Mouse (Mus musculus) T-cell, adult 2 months (primary cell): ENCODE data around the gene Lima1.
"Not testable (repeated sequence)": the region's sequence is repeated elsewhere in the genome, so short reads cannot be mapped to it uniquely, and the experiment has no call there.

Experiments
- DNase-seq: peaks from one replicate; pipeline ENCODE4 v3.0.0; 2022; ENCODE audit warnings: low spot score

The Lima1 gene

DNA sequence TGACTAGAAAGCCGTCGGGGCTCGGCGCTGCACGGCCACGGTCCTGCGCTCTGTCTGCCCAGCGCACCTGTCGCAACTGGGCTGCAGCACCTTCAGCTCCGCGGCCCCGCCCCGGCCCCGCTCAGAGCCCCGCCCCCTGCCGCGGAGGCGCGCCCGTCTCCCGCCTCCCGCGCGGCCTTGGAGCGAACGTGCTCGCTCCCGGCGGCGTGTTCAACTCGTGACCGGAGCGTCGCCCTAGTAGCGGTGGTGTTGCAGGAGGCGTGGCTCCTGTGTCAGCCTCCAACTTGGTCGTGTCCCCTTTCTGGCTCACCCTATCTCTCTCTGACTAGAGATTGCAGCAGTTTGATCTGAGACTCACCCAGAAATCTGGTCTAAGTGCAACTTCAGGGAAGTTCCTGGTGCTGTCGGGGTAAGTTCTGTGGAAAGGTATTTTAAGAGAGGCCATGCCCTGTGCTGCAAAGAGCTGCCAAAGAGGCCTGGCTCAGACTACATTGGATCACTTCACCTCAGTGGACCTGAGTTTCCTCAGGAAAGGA is at the start of gene Lima1:
Gene Lima1, minus strand, starts transcription at position 123 of the 536 bp plus-strand sequence.
- DNase-seq: peak; percentile 84

DNA sequence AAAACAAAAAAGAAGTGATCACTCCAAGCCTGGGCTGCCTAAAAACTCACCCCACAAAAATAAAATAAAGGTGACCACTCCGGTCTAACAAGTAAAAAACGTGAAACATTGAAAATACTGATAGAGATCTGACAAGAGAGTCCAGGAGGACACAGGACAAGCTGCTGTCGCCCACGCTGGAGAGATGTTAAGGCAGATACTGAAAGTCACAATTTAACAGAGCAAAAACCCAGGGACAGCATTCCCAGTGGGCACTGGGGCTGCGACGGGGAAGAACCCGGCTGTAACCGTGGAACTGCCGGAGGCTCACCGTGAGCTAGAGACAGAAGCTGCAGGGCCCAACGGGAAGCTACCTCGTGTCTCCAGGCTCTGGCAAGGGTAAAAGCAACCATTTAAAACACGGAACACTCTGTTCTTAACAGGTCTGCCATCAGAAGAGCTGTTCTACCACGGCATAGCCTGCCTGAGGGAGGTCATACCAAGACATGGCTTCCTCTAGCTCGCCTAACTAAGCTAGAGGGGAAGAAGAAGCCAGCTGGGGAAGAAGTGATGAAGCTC is 44.4 kb upstream of the Lima1 start:
- DNase-seq: no peak

DNA sequence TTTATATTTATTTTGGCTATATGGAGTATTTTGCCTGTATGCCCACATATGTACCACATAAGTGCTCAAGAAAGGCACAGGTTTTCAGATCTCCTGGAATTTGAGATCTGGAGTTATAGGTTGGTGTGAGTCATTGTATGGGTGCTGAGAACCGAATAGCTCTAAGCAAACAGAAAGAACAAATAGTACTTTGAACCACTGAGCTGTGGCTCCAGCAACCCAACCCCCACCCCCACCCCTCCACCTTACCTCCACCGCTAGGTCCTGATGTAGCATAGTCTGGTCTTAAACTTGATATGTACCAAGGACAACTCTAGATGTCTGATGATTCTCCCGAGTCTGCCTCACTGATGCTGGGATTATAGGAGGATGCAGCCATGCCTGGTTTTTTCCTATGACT is 42.0 kb upstream of the Lima1 start:
- DNase-seq: no peak

DNA sequence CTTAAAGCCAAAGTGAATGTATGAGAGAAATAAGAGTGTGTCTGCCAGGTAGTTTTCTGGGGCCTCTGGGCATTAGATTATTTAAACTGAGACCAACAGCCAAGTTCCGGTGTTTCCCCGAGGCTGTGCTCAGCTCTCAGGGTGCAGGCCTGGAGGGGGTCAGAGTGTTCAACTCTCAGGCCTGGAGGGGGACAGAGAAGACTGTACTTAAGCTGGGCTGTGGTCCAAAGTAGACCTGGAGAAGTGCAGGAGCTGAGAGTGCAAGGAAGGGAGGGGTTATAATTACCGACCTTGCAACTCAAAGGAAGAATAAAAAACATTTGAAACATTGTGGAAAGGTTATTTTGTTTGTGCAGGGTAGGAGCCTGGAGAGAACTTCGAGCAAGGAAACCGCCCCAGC is 39.4 kb upstream of the Lima1 start:
- no peak for DNase-seq

DNA sequence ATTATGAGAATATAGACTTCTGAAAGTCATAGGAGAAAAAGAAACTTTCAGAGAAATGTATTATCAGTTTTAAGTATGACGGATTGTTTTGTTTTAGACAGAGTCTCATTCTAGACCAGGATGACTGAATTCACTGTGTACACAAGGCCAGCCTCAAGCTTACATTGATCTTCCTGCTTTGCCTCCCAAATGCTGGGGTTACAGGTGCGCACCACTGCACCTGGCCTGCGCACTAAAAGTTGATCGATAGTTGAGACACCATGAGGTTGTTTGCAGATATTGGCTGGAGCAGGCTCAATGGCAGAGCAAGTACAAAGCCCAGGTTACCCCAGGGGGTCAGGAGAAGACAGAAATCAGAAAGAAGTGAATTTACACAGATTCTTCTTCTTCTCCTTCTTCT is 36.5 kb upstream of the Lima1 start:
- no peak for DNase-seq

DNA sequence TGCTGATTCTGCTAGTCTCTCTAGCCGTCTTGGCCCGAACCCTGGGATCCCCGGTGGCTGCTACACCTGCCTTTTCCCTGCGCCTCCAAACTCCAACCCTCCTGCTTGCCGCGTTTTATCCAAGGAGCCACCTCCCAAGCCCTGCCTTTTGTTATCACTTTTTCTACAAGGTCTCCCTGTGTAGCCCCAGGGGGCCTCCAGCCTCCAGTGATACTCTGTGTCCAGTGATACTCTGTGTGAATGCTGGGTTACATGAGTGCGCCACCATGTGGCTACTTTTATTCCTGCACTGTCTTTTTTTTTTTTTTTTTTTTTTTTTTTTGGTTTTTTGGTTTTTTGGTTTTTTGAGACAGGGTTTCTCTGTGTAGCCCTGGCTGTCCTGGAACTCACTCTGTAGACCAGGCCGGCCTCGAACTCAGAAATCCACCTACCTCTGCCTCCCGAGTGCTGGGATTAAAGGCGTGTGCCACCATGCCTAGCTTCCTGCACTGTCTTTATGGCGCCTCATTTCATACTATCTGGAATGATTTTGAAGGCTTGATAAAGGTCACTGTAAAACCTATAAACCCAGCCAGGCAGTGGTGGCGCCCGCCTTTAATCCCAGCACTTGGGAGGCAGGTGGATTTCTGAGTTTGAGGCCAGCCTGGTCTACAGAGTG is 34.2 kb upstream of the Lima1 start:
- not testable (repeated sequence) for DNase-seq

DNA sequence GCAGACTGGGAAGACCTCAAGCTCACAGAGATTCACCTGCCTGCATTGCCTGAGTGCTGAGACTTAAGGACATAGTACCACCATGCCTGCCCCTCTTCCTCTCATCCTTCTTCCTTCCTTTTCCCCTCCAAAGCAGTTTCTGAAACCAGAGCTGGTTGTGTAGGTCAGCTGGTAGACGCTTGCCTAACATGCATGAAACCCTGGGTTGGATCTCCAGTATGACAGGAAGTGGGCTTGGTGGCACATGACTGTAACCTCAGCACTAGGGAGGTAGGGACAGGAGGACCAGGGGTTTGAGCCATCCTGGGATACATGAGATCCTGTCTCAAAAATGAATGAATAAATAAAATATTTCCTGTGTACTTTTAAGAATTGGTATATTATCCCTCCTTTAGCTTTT is 32.3 kb upstream of the Lima1 start:
- no peak for DNase-seq

DNA sequence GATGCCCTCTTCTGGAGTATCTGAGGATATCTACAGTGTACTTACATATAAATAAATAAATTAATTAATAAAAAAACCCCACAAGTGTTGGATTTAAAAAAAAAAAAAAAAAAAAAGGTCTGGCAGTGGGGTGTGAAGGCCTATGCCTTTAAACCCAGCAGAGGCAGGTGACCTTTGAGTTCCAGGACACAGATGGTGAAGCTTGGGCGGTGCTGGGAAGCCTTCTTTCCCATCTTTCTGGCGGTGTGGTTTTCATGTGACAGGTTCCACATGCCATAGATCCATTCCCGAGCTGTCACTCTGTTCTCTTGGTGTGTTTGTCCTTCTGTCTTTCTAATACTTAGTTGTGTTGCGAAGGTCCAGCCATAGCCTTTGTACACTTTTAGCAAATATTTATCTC is 31.8 kb upstream of the Lima1 start:
- DNase-seq: no peak

DNA sequence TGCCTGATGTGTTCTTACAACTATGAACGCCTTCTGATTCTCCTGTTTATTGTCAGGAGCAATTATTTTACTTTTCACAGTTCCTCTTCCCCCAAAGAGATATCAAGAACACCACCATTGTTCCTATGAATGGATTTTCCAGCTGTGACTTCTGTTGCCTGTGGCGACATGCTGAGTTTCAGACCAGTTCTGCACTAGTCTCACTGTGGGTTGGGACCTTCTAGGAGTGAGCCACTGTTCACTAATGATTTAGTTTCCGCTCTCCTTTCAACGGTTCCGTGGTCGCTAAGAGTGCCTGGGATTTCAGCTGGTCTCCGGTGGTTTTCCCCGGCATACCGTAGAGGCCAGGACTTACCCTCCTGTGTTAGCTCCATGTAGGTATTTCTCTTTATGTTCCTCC is 29.6 kb upstream of the Lima1 start:
- DNase-seq: no peak

DNA sequence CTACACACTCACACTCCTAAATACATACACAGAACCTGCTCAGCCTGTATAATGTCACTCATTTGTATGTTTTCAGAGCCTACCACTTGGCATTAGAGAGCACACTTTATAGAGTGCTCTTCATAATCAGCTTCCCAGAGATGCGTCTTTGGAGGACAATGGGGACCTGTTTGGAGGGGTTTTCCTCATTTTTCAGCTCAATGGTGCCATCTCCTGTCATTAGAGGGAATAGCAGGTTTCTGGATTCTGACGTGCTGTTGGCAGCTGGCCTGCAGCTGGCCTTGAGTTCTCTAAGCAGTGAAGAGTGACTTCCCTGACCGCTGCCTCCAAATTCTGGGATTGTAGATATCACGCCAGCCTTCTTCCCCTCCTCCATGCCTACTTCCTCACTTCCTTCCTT is 29.1 kb upstream of the Lima1 start:
- DNase-seq: peak; percentile 8

DNA sequence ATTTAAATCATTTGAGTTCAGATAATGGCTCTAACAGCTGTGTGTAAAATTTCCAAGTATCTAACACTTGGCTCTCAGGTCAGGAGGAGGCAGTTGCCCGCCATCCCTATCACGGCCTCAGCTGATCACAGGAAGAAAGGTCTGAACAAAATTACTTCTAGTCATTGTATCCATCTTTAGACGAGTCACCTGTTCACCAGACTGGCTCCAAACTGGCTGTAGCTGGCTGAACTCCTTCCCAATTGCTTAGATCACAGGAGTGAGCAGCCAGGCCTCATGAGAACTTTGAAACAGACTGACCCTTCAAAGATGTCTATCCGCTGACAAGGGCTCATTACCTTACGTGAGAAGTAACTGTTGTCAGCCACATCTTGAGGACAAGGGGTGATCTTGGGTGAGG is 28.0 kb upstream of the Lima1 start:
- no peak for DNase-seq

DNA sequence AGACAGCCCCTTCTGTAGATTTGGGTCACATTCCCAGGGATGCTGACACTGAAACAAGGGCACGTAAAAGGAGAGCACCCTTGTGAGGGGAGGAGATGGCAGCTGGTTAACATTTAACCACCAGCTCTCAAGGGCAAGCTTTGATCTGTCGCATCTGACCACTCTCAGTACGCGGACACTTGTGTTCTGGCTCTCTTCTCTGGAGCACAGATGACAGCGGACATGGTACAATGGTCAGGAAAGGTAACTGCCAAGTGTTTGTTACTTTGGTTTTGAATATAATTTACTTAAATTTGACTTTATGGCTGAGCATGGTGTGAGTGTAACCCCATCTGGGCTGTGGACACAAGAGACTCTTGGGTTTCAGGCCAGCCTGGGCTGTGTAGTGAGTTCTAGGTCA is 27.5 kb upstream of the Lima1 start:
- DNase-seq: no peak

DNA sequence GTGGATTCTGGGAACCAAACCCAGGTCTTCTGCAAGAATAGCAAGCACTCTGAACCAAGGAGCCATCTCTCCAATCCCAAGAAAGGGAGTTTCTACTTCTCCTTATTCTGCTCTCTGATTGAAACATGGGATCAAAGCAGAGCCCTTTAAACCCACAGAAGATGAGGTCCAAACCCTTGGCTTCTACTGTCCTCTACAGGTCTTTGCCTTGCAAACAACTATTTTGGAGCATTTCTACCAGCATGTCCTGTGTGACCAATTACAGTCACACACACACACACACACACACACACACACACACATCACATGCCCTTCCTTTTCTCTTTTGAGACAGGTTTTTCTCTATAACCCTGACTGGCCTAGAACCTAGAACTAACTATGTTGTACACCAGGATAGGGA is 21.4 kb upstream of the Lima1 start:
- no peak for DNase-seq

DNA sequence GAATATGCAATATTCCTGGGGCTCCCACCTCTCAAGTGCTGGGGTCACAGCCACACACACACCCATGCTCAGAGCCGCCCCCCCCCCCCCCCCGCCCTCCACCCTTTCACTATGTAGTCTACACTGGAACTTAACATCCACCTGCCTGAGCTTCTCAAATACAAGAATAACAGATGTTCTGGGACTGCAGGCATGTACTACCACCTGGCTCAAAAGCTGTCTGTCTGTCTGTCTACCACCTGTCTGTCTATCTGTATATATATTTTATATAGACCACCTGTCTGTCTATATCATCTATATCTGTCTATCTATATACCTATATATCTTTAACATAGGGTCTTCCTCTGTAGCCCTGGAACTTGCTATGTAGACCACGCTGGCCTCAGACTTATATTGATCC is 16.1 kb upstream of the Lima1 start:
- DNase-seq: no peak

DNA sequence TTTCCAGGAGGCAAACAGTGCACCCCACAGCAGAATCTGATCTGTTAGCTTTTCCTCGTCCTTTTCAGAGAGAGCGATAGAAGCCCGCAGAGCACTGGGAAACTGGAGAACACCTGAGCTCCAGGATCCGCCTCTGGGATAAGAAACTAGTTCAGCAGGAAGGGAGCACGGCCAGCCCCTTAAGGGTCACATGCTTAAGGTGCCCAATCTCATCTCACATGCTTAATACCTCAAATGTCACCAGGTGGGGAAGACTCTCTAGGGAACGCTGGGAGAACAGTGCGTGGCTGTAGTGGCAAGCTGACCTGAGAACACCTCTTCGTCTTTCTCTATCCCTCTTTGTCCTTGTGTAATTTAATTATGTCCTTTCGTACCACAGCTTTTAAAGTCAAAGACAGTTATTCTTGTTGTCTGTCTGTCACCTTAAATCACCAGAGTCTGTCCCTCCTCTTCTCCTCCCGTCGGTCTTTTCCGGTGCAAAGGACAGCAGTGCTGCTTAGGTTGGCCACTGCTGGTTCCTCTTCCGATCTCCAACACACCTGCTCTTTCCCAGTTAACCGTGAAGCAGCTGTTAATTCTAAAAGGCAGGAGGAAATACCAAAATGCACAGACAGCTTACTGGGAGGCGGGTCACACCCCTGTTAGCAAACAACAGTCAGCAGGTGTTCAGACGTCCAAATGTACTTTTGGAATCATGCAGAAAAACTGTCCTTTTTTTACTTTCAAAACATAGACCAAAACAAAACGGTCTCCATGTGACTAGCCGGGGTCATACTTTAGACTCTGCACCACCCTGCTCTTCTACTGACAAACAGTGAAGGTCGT is 15.4 kb upstream of the Lima1 start:
- DNase-seq: peak; percentile 15

DNA sequence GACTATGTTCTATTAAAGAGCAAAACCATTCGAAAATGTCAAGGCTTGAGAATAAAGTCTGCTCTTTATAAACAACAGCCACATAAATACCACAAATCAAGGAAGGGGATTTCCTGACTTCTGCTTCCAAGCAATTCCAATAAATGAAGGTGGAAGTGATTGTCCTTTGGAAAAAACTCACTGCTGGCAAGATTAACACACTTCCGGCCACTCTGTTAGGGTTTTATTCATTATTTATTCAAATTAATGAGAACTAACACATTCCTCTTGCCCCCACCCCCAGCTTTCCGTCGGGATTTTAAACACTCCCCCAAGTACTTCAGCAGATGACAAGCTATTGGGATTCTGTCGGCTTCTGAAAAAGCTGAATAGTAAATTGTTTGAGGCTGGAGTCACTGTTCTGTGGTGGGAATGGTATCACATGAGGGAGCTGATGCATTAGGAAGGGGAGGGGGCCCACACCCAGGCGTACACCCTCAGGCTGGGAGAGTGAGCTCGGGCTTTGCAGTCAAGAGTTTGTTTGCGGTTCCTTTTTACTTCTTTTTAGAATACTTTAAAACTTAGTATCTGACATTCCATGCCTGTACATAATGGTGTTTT is 14.1 kb upstream of the Lima1 start:
- no peak for DNase-seq

DNA sequence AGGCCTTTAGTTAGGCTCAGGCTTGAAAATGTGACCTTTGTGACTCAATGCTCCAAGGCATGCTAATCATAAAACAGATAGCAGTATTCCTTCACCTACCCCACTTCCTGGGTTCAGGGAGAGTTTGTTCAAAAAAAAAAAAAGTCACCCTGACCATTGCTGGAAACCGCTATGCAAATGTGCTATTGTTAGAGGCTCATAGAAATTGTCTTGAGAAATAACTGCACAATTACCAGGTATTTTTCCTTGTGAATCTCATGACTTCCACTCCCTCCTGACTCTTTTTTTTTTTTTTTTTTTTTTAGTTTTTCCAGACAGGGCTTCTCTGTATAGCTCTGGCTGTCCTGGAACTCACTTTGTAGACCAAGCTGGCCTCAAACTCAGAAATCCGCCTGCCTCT is 11.9 kb upstream of the Lima1 start:
- DNase-seq: not testable (repeated sequence)

DNA sequence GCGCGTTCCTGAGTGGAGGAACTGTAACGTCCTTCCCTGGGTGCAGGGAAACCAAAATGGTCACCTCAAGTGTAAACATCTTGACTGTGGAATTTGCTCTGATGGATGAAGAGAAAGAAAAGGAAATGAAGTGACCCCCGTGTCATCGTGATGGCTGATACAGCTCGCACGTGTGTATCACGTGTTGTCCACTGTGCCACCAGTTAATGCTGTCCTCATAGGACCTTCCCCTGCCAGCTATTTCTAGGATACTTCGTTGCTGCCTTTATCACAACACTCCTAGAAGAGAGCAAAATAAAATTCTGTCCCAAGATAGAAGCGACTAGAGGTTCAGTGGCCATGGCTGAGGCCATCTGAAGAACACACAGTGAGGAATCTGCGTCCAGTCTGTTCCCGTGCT is 8.8 kb upstream of the Lima1 start:
- no peak for DNase-seq

DNA sequence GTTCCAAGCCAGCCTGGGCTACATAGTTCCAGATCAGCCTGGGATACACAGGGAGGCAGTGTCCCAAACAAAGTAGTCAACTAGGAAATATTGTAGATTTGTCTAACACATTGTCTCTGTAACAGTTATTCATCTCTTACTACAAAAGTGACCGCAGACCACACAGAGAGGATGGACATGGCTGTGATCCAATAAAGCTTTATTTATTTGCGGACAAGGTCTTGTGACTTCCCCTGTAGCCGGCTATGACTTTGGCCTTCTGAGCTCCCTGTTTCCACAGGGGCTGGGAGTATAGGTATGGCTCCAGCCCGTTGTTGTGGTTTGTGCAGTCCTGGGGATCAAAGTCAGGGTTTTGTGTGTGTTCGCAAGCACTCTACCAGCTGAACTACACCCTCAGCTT is 3.3 kb upstream of the Lima1 start:
- no peak for DNase-seq

DNA sequence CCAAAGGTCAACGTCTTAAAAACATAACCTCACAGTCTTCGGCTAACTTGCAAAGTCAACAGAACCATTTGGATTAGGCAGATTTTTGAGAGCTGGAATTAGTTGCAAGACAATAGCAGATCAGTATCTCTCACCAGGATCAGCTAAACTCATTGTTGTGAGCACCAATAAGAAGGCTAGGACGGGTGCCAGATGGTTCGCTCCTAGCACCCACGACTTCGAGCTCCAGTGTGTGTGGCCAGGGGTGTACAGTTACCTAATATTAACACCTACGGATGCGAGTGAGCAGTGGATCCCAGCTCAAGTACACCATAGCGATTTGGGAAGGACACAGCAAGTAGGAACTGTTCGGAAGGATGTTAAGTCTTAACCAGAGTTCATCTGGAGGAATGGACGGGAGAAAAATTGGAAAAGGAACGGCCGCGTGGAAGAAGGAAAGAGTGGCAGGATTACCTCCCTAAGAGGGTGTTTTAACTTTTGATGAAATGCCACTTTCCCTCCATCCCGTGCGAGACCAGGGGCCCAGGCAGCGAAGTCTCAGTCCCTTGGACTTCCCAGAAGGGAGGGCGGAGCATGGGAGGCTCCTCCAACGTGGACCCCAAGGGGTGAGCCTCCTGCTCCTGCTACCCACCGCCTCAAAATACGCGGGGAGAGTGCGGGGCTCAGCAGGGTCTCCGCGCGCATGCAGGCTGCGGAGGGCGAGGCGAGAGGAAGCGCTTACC is 483 bp downstream of the Lima1 start:
- no peak for DNase-seq

DNA sequence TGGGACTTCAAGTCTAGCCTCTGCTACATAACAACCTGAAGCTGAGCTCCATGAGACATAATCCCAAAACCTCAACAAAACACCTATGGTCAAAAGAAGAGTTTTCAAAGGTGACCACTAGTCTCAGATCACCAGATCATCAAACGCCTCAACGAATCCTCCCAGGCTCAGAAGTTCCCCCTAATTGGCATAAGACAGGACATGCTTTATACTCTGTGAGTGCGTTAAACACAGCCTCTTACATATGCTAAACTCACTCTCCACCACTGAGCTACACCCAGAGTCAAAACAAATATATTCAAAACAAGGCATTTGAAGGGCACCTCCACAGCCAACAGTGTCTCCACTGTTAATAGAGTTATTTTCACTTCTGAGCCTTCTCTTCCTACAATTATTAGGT is 2.7 kb downstream of the Lima1 start:
- DNase-seq: no peak

DNA sequence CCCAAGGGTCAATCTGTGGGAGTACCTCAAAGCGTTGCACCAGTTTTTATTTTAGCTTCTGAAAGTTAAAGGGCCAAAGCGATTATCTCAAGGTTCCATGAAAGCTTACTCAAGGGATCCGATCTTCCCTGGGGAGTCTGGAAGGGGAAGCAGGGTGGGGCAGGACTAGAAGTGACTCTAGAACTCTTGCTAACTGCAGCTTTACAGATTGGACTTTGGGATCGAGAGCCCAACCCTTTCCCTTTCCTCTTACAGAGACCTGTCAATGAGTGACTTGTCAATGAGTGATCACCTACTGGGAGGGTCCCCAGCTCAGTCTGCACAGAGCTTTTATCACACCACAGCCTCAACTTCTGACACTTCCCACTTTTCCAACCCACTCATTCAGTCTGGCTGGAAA is 7.6 kb downstream of the Lima1 start:
- no peak for DNase-seq
